Mouse (Mus musculus) liver, adult (tissue): Measurements from ENCODE around the gene Tbck.

ENCODE experiments used
- GATA4 ChIP-seq: IDR thresholded peaks from 2 replicates; pipeline ENCODE4 v1.6.1; 2014; ENCODE audit warnings: mild to moderate bottlenecking, low read length; ENCODE audit not compliant: insufficient replicate concordance

The Tbck gene

DNA sequence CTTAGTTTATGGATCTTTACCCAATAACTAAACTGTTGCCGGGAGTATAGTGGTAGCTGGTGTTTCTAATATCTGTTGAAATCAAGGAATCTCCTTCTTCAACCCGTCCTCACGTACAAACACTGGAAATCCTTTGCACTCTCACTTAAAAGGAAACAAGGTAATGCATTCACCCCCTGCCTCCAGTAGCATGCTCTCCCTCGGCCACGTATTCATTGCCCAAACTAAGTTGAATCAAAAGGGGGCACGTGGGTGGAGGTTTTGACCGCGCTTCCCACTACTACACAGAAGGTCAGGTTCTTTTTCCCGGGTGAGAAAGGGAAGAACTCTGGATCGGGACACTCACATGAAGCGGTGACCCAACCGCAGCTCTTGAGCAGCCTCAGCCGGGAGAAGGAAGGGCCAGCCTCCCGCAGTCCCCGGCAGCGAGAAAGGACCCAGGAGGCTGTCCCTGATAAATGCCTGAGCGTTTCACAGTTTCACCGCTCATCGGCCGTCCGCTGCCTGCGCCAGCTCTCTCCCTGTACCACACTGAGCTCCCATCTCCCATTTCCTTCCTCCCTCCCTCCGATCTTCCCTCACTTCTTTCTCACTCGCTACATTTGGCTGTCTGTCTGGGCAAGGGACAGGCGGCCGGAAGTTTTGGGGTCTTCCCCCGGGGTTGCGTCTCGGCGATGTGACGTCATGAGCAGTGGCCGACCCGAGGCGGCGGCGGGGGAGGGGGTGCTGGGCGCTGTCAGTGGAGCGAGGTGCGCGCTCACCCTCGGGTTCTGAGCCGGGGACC lies at the start of gene Tbck:
Tbck (plus strand) TSS at position 698 of the 784 bp plus-strand sequence.
- TF ChIP-seq GATA4, result peak; percentile 69; the same call in 1 of the 2 replicates

DNA sequence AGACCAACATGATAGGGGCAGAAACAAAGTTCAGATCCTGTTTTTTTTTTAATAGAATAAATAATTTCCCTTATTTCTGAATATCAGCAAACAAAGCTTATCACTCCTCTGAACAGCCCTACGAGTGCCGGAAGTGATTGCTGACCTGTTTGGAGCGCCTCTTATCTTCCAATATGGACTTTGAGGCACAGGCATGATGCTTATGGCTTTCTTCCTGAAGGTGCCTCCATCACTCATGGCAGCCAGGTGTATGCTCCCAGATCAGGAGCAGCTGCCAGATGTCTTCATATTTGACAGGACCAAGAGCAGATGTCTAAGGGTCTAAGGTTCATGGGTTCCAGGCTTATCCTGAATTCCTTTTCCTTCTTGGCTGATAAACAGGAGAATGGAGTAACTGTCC lies 46.9 kb upstream of the Tbck start:
- no peak for TF ChIP-seq GATA4

DNA sequence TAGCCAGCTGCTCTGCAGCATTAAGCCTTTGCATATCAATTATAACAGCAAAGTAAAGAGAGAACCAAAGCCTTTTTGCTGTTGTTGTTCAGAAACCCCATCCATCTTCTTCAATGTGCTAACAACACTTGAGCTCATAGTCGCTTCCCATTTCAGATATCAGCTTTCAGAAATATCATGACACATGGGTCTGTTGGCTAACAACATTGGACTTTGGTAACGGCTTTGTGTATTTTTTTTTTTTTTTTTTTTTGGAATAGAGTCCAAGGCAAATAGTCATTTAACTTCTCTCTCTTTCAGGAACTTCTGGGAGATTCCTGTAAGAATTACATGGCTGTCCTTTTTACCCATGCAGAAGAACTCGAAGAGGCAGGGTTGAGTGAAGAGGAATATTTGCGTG lies 39.9 kb upstream of the Tbck start:
- TF ChIP-seq GATA4, result no peak

DNA sequence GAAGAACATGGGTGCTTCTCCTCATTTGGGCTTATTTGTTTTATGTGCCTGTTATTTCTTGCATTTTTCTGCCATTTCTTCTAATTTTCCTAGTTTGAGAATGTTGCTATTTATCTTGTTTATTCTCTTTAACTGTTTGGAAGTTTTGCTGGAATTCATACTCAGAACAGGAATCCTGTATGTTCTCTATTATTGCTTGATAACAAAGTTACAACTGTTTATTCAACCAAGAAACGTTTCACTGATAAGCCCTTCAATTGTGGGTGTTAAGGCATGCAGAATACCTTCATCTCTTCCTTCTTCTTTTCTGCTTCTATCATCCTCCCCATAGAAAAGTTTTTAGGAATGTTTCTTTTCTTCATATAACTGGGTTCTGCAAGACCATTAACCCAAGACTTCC lies 37.1 kb upstream of the Tbck start:
- TF ChIP-seq GATA4, result no peak

DNA sequence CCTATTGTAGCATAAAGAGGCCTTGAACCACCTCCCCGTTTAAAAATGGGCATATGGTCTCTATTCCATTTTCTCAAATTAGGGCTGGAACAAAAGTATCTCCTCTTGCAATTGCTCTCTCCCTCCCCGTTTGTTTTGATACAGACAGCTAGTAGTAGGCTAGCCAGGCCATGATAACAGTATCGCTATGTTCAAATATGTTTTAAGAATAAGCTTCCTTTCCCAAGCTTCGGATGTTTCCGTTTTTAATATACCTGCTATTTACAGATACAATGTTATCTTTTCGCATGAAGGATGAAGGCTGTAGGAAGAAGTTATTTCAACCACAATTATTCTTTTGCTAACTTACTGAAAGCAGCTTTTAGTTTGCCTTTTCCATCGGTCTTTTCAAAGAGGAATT lies 34.6 kb upstream of the Tbck start:
- no peak for TF ChIP-seq GATA4

DNA sequence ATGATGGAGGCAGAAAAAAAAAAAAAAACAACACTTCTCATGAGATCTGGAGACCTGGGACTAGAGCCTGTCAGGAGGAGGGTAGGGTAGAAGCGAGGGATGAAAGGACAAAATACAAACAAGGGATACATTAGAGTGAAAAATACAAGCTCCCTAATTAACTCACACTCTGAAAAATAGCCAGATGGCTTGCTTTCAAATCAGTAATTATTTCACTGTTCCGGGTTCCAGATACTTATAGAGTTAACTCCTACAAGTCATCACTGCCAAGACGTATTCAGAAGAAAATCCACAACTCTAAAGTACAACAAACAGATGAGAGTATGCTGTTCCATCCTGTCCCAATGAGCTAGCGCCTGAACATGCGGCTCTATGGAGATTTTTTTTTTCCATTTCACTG lies 33.8 kb upstream of the Tbck start:
- no peak for TF ChIP-seq GATA4

DNA sequence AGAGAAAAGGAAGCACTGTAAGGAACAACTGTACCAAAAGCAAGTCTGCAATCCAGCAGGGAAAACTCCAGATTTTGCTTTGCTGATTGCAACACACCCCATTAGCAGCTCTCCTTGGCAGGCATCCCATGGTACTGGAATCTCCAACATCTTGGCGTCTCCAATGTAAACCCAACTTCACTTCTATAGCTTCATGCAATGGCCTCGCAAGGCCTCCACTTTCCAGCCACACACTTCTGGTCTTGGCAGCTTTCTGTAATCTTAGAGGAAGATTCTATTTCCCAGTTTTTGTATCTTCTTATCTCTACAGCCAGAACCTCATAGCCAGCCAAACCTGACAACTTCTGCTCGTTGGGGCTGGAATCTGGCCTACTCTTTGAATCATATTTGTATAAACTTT lies 32.2 kb upstream of the Tbck start:
- TF ChIP-seq GATA4, result no peak

DNA sequence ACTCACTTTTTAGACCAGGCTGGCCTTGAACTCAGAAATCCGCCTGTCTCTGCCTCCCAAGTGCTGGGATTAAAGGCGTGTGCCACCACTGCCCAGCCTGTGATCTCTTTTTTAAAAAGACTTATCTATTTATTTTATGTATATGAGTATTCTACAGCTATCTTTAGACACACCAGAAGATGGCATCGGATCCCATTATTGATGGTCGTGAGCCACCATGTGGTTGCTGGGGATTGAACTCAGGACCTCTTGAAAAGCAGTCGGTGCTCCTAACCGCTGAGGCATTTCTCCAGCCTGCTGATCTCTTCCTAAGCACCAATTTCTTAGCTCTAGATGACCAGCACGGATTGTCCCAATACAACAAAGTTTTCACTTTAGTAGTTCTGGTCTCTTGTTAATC lies 30.0 kb upstream of the Tbck start:
- TF ChIP-seq GATA4, result no peak

DNA sequence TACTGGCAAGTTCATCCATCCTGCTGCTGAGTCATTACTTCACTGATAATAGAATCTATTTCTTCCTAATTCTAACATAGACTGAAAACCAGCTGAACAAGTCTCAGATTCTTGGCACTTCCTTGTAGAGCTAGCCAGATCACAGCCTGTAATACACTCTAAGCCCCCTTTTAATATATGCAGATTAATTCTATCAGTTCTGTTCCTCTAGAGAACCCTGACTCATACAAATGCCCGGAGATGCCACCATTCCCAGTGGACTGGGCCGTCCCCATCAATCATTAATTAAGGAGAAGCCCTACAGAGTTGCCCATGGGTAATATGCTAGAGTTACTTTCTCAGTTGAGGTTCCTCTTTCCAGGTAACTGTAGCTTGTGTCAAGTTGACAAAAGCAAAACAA lies 28.0 kb upstream of the Tbck start:
- no peak for TF ChIP-seq GATA4

DNA sequence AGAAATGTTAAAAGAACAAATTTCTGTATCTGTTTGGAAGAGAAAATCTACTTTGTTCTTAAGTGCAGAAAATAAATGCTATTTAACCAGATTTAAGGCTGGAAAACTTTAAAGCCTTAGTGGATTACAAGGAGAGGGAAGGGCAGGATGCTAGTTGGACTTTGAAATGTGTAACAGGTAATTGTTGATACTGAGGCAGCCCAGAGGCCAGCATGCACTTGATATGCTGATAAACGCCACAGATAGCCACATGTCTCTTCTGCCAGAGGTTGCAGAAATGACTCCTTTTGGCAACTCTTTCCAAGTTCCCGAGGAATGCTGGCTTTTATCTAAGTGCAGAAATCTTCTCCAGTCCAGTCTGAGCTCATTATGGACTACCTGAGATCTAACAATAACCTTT lies 6.5 kb upstream of the Tbck start:
- no peak for TF ChIP-seq GATA4

DNA sequence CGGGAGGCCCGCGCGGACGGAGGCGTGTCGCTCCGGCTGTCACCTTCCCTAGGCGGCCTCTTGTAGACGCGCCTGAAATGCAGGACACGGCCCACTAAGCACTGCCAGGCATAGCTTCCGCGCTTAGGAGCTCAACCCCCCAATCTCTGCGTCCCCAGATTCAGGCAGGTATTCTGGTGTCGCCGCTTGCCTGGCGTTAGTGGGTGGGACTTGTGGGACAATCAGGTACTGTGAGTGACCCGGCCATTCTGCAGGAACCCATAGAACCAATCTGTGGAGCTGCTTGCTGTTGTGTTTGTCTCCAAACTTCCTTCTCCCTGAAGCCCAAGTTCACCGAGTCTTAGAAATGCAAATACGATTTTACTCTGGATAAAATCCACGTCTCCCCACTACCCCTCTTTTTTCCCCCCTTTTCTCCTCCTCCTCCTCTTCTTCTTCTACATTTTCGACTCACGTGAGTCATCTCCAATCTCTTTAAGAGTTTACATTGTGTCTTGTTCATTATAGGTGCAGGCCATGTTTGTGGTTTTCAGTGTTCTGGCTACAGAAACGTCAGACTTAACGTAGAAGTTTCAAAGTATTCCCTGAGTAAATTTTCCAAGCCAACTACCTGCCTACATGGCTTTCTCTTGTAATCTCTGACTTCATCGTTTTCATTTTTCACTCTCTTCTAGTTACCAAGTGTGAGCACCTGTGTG lies 436 bp downstream of the Tbck start, which contains the start of gene Aimp1:
Aimp1 (minus strand) TSS at position 140 of the 698 bp plus-strand sequence.
- TF ChIP-seq GATA4, result no peak

DNA sequence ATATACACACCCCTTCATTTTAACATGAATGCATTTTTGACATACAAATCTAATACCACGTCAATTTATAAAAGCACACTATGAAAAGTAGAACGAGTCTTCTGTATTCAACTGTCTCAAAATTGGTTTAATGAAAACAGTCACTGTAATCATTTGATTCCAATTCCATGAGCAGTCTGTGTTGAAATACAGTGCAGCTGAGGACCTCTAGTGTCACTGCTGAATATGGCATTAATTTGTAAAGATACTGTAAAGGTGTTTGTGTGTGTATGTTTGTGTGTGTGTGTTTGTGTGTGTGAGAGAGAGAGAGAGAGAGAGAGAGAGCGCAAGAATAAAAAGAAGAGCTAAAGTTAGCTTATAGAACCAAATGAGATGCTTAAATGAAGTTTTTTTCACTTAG lies 17.4 kb downstream of the Tbck start:
- no peak for TF ChIP-seq GATA4

DNA sequence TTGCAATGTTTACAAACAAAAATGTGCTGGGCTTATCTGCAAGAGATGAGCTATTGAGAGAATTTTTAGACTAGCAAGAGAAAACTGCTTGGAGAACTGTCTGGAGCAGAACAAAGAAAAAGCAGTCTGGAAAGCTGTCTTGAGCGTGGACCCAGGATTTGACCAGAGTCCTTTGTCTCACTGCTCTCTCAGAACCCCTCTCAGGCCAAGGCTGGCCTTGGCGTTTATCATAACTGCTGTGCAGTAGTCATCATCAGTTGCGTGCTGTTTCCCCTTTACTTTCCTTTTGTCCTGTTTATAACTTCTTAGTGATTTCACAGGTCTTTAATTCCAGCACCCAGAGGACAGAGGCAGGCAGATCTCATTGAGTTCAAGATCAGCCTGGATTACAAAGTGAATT lies 20.3 kb downstream of the Tbck start:
- no peak for TF ChIP-seq GATA4

DNA sequence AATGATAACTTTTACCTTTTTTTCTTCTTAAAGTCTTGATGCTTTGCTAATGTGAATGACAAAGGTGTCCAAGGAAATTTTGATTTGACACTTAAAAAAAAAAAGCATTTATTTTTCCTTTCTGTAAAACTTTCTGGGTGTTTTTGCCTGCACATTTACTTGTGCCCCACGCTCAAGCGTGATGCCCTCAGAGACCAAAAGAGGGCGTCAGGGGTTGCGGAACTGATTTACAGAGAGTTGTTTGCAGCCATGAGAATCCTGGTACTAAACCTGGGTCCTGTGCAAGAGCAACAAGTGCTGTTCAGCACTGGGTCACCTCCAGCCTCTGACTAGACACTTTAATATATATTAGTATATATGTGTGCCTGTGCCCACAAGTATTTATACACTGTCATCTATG lies 23.0 kb downstream of the Tbck start:
- TF ChIP-seq GATA4, result no peak

DNA sequence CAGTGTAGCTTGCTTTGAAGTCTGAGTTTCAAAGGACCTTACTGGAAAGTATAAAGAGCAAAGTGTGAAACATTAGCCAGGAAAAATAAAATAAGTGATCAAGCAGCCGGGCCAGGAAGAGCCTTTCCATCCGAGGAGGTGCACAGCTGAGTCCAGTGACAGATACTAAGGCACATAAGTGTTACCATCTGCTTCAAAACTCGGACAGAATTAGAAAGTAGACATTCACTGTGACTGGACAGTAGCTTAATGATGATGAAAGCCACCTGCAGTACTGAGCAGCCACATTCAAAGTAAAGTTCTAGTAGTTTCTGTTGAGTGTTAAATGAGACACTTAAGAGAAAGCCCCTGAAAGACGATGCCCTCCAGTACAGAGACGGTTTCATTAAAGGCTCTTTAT lies 30.0 kb downstream of the Tbck start:
- TF ChIP-seq GATA4, result no peak

DNA sequence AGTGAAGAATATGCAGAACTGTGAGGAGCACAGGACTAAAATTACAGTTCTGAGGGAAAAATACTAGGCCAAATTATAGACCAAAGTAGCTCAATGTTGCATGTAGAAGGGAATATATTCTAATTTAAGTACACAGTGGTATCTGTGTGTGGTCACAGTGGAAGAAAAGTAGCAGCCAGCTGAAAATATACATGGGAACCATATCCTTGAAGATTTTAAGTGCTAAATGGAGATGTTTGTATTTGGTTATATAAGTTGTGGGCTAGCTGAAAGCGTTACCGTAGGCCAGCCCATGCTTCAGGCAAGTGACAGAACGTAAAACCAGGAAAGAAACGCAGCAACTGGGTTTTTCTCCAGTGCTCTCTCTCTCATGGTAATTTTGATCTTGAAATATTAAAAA lies 33.4 kb downstream of the Tbck start:
- TF ChIP-seq GATA4, result no peak
